Mouse (Mus musculus) C2C12 (cell line): ENCODE measurements at regions not wholly inside any gene's neighbourhood (a gene's known extent, or its start where the extent isn't known, plus 50 kb on each side); places are given as distances from the start of the nearest gene placed in this dataset.

ENCODE experiments used
- CEBPB ChIP-seq: IDR thresholded peaks from one replicate; pipeline ENCODE4 v1.6.1; 2011; ENCODE audit warnings: low read depth, mild to moderate bottlenecking, control low read depth, moderate library complexity
- CTCF ChIP-seq: IDR thresholded peaks from one replicate; pipeline ENCODE4 v1.5.1; 2011; ENCODE audit not compliant: control insufficient read depth, insufficient read depth, insufficient read length
- FOSL1 ChIP-seq: IDR thresholded peaks from one replicate; pipeline ENCODE4 v1.8.0; 2011; ENCODE audit warnings: mild to moderate bottlenecking, low read length; ENCODE audit not compliant: poor library complexity, insufficient read depth, severe bottlenecking
- MAX ChIP-seq: IDR thresholded peaks from one replicate; pipeline ENCODE4 v1.6.1; 2011; ENCODE audit warnings: mild to moderate bottlenecking, control low read depth
- MYOD1 ChIP-seq: IDR thresholded peaks from one replicate; pipeline ENCODE4 v1.6.1; 2011; ENCODE audit warnings: low read depth; ENCODE audit not compliant: control insufficient read depth, insufficient read length
- MYOG ChIP-seq: IDR thresholded peaks from one replicate; pipeline ENCODE4 v1.6.1; 2011; ENCODE audit not compliant: control insufficient read depth, insufficient read length; ENCODE audit errors: extremely low read depth
- USF1 ChIP-seq: IDR thresholded peaks from one replicate; pipeline ENCODE4 v1.6.1; 2011; ENCODE audit warnings: low read depth, mild to moderate bottlenecking, control low read depth, moderate library complexity

DNA sequence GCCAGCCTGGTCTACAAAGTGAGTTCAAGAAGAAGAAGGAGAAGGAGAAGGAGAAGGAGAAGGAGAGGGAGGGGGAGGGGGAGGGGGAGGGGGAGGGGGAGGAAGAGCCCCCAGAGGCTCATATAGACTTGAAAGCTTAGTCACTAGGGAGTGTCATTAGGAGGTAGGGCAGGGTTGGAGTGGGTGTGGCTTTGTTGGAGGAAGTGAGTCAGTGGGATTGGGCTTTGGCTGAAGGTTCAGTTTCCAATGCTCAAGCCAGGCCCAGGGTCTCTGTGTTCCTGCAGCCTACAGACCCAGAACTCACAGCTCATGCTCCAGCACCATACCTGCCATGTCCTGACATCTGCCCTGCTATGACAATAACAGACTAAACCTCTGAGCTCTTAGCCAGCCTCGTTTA lies 154.4 kb upstream of the Actbl2 start:
- TF ChIP-seq MYOG, result no peak
- no peak for TF ChIP-seq CTCF
- TF ChIP-seq MAX, result no peak
- TF ChIP-seq MYOD1, result no peak
- TF ChIP-seq FOSL1, result no peak
- TF ChIP-seq USF1, result no peak
- no peak for TF ChIP-seq CEBPB
